In genomic region chr2:44352885-44353284, GRCm38 (mm10) we compare ENCODE assay signal across 31 mouse cellular contexts.
A peak's percentile ranks its signal among the peaks of the same experiment; 100 is the strongest.
DNase-seq lines count a peak whose midpoint lies in the region; ATAC-seq and TF ChIP-seq lines count a peak whose summit lies in the region.
"Had no signal": no experiment of that assay in that cellular context is flagged by ENCODE, and none has a peak within 500 bp of the region (broad histone marks: within the 10 kb centered on the region; RNA-seq: fewer than 3 reads in every experiment).

No protein-coding gene starts in this region.

- no peaks in the 10 kb centered on the region for H3K9me3 ChIP-seq in MEL (replicated peaks; ENCODE audit: insufficient read depth, low read length)
- no peaks in the 10 kb centered on the region for H3K9me3 ChIP-seq in midbrain, embryonic 15.5 days
- H3K9me3 ChIP-seq: embryonic facial prominence, embryonic 12.5 days; hindbrain, embryonic 12.5 days; midbrain, embryonic 12.5 days had no signal

- H3K27ac ChIP-seq in MEL (ENCODE audit: control insufficient read depth, low read depth, low read length) = peak overlapping the region; percentile 89
- H3K27ac ChIP-seq in midbrain, embryonic 15.5 days = no peak overlapping the region
- H3K27ac ChIP-seq: embryonic facial prominence, embryonic 12.5 days; hindbrain, embryonic 12.5 days; hindbrain, postnatal 0 days; kidney, postnatal 0 days; macrophage; midbrain, embryonic 12.5 days had no signal

- peak; percentile 14; the same call in 1 of the 2 replicates for ATAC-seq in megakaryocyte progenitor cell, adult 5-6 weeks (replicated peaks; ENCODE audit: poor library complexity)
- ATAC-seq in midbrain, embryonic 15.5 days (replicated peaks) = no peak
- ATAC-seq: forebrain, embryonic 14.5 days; hindbrain, postnatal 0 days; intestine, embryonic 16.5 days; Patski had no signal

- DNase-seq in 416B (ENCODE audit: low read depth) (peak; percentile 14), MEL (ENCODE audit: low read depth, low spot score) (peak; percentile 83)
- DNase-seq in induced T-regulatory cell, adult 2 months (ENCODE audit: low read depth) = peak; percentile 21
- DNase-seq in cerebellum, postnatal 10 days = no peak
- no peak for DNase-seq in embryo, embryonic 10.5 days (ENCODE audit: low spot score)
- DNase-seq: adrenal gland, postnatal 36 days; B cell, adult 2 months; cerebellum, adult 2 months; cerebellum, postnatal 25 days; embryo, embryonic 11 days; gastrocnemius, postnatal 14 days; heart, postnatal 36 days; kidney, adult 8-10 months; kidney, postnatal 4 days; layer of hippocampus, postnatal 36 days; left cerebral cortex, postnatal 4 days; lung, adult 18-20 months; lung, postnatal 10 days; thymus, postnatal 4 days had no signal

- peaks cover 6 to 9% of the 10 kb centered on the region in 2 experiments for H3K4me1 ChIP-seq in MEL (ENCODE audit: control insufficient read depth in 1 of 2, insufficient read depth in 2 of 2, low read length in 2 of 2)
- H3K4me1 ChIP-seq in midbrain, embryonic 15.5 days = no peaks in the 10 kb centered on the region
- H3K4me1 ChIP-seq: hindbrain, embryonic 12.5 days; midbrain, embryonic 12.5 days had no signal

- TF ChIP-seq EP300 in MEL (IDR thresholded peaks at IDR 0.05; ENCODE audit: low read depth in 1 of 2, low read length in 2 of 2) = peak; percentile 84 to 91

- no peaks in the 10 kb centered on the region for H3K79me2 ChIP-seq in MEL (ENCODE audit: control insufficient read depth, insufficient read depth, low read length, poor library complexity)

- WGBS in midbrain, embryonic 15.5 days = 86% methylated on average over 7 of the region's 7 CpGs

- no peak for TF ChIP-seq POLR2A in MEL (IDR thresholded peaks at IDR 0.05; ENCODE audit: control insufficient read depth in 1 of 2, insufficient read depth in 1 of 2, low read depth in 1 of 2, low read length in 2 of 2, poor library complexity in 1 of 2)

- H3K4me3 ChIP-seq in MEL (ENCODE audit: control insufficient read depth in 1 of 2, insufficient read depth in 1 of 2, low read depth in 2 of 2, low read length in 2 of 2) = peak overlapping the region; percentile 29 to 30; a peak in 3 of 4 replicates
- no peak overlapping the region for H3K4me3 ChIP-seq in midbrain, embryonic 15.5 days
- H3K4me3 ChIP-seq: embryonic facial prominence, embryonic 12.5 days; hindbrain, embryonic 12.5 days; midbrain, embryonic 12.5 days had no signal

- no peak for TF ChIP-seq CTCF in MEL (IDR thresholded peaks at IDR 0.05 in 2 of 3, conservative IDR thresholded peaks at IDR 0.05 in 1 of 3; ENCODE audit: control insufficient read depth in 1 of 3, insufficient read depth in 1 of 3, low read depth in 2 of 3, low read length in 3 of 3, poor library complexity in 1 of 3, severe bottlenecking in 1 of 3)

- no peaks in the 10 kb centered on the region for H3K27me3 ChIP-seq in MEL (ENCODE audit: control insufficient read depth in 1 of 2, insufficient read depth in 2 of 2, low read length in 2 of 2)
- no peaks in the 10 kb centered on the region for H3K27me3 ChIP-seq in midbrain, embryonic 15.5 days (replicated peaks)
- H3K27me3 ChIP-seq: hindbrain, embryonic 12.5 days; midbrain, embryonic 12.5 days had no signal

- no peak; the same call in 1 of the 2 replicates for TF ChIP-seq RAD21 in MEL (IDR thresholded peaks at IDR 0.05; ENCODE audit: low read depth, low read length)

- H3K9ac ChIP-seq in MEL (ENCODE audit: control insufficient read depth, low read depth, low read length, poor library complexity, severe bottlenecking) = peak overlapping the region; percentile 51
- H3K9ac ChIP-seq in midbrain, embryonic 15.5 days = no peak overlapping the region
- H3K9ac ChIP-seq: embryonic facial prominence, embryonic 12.5 days; hindbrain, embryonic 12.5 days; midbrain, embryonic 12.5 days had no signal

- no peak overlapping the region for H3K4me2 ChIP-seq in midbrain, embryonic 15.5 days
- H3K4me2 ChIP-seq: embryonic facial prominence, embryonic 12.5 days; heart, embryonic 11.5 days; hindbrain, embryonic 12.5 days; midbrain, embryonic 12.5 days had no signal

- H3K36me3 ChIP-seq in MEL (ENCODE audit: control insufficient read depth in 1 of 2, insufficient read depth in 2 of 2, low read length in 2 of 2) = peaks cover 0 to 19% of the 10 kb centered on the region in 2 experiments; a peak in 2 of 4 replicates
- H3K36me3 ChIP-seq in midbrain, embryonic 15.5 days (replicated peaks) = no peaks in the 10 kb centered on the region
- H3K36me3 ChIP-seq: embryonic facial prominence, embryonic 12.5 days; hindbrain, embryonic 12.5 days; midbrain, embryonic 12.5 days had no signal

TF ChIP-seq in MEL, 35 proteins besides CTCF, POLR2A, EP300 and RAD21:
- TF ChIP-seq JUND (IDR thresholded peaks at IDR 0.05; ENCODE audit: low read depth, low read length) = 0 out of 2 replicates have a peak, but pooled peaks have one; percentile 36
- no peak for TF ChIP-seq E2F4 (IDR thresholded peaks at IDR 0.05; ENCODE audit: borderline replicate concordance, low read depth, low read length)
- no peak for TF ChIP-seq MAZ (IDR thresholded peaks at IDR 0.05; ENCODE audit: low read depth, low read length)
- TF ChIP-seq TAL1 (IDR thresholded peaks at IDR 0.05; ENCODE audit: low read length) = no peak
- TF ChIP-seq POLR2AphosphoS5 (IDR thresholded peaks at IDR 0.05; ENCODE audit: borderline replicate concordance, low read depth, low read length) = no peak
- TF ChIP-seq ELF1 (IDR thresholded peaks at IDR 0.05; ENCODE audit: low read depth, low read length) = 0 out of 2 replicates have a peak, but pooled peaks have one; percentile 41
- TF ChIP-seq MYB (IDR thresholded peaks at IDR 0.05; ENCODE audit: low read depth, low read length) = peak; percentile 60
- TF ChIP-seq POLR2AphosphoS2 (IDR thresholded peaks at IDR 0.05; ENCODE audit: low read length) = no peak
- TF ChIP-seq GATA1 (IDR thresholded peaks at IDR 0.05; ENCODE audit: low read depth, low read length) = peak; percentile 87
- no peak for TF ChIP-seq HCFC1 (IDR thresholded peaks at IDR 0.05; ENCODE audit: low read depth, low read length)
- TF ChIP-seq MXI1 (IDR thresholded peaks at IDR 0.05; ENCODE audit: low read depth, low read length) = no peak; the same call in 1 of the 2 replicates
- TF ChIP-seq ZNF384 (IDR thresholded peaks at IDR 0.05; ENCODE audit: low read depth, low read length) = no peak
- peak; percentile 65 for TF ChIP-seq TCF12 (IDR thresholded peaks at IDR 0.05; ENCODE audit: low read depth, low read length)
- TF ChIP-seq USF1 (IDR thresholded peaks at IDR 0.05; ENCODE audit: low read depth, low read length) = no peak
- TF ChIP-seq ZC3H11A (IDR thresholded peaks at IDR 0.05; ENCODE audit: low read depth, low read length) = no peak
- TF ChIP-seq MAFK (IDR thresholded peaks at IDR 0.05; ENCODE audit: borderline replicate concordance, low read depth, low read length) = no peak
- TF ChIP-seq MYC (IDR thresholded peaks at IDR 0.05; ENCODE audit: low read depth, low read length) = no peak
- TF ChIP-seq SMC3 (IDR thresholded peaks at IDR 0.05; ENCODE audit: low read depth, low read length) = no peak
- peak; percentile 83 for TF ChIP-seq ETS1 (IDR thresholded peaks at IDR 0.05; ENCODE audit: low read depth, low read length)
- no peak for TF ChIP-seq CHD1 (IDR thresholded peaks at IDR 0.05; ENCODE audit: low read depth, low read length)
- TF ChIP-seq MEF2A (IDR thresholded peaks at IDR 0.05; ENCODE audit: extremely low read depth, insufficient replicate concordance, low read depth, low read length, poor library complexity, severe bottlenecking) = no peak
- no peak for TF ChIP-seq GABPA (IDR thresholded peaks at IDR 0.05; ENCODE audit: low read depth, low read length)
- TF ChIP-seq ZMIZ1 (IDR thresholded peaks at IDR 0.05; ENCODE audit: low read depth, low read length) = no peak
- no peak for TF ChIP-seq NRF1 (IDR thresholded peaks at IDR 0.05; ENCODE audit: insufficient read depth, low read depth, low read length, poor library complexity, severe bottlenecking)
- peak; percentile 43; the same call in 1 of the 2 replicates for TF ChIP-seq SIN3A (IDR thresholded peaks at IDR 0.05; ENCODE audit: low read length)
- no peak for TF ChIP-seq NELFE (IDR thresholded peaks at IDR 0.05; ENCODE audit: low read depth, low read length)
- TF ChIP-seq CHD2 (IDR thresholded peaks at IDR 0.05; ENCODE audit: low read length) = no peak
- no peak for TF ChIP-seq KAT2A (conservative IDR thresholded peaks at IDR 0.05; ENCODE audit: low read depth, low read length)
- 0 out of 2 replicates have a peak, but pooled peaks have one; percentile 14 for TF ChIP-seq TBP (IDR thresholded peaks at IDR 0.05; ENCODE audit: low read depth, low read length)
- peak; percentile 58; the same call in 1 of the 2 replicates for TF ChIP-seq RCOR1 (IDR thresholded peaks at IDR 0.05; ENCODE audit: low read depth, low read length)
- TF ChIP-seq MAX (IDR thresholded peaks at IDR 0.05; ENCODE audit: low read length) = peak; percentile 41; the same call in 1 of the 2 replicates
- no peak for TF ChIP-seq ZKSCAN1 (IDR thresholded peaks at IDR 0.05; ENCODE audit: low read depth, low read length)
- no peak for TF ChIP-seq UBTF (IDR thresholded peaks at IDR 0.05; ENCODE audit: borderline replicate concordance, insufficient read depth, low read depth, low read length)
- TF ChIP-seq USF2 (IDR thresholded peaks at IDR 0.05; ENCODE audit: borderline replicate concordance in 1 of 2, insufficient read depth in 1 of 2, low read depth in 1 of 2, low read length in 2 of 2) = no peak
- TF ChIP-seq BHLHE40 (IDR thresholded peaks at IDR 0.05; ENCODE audit: borderline replicate concordance, low read depth, low read length) = no peak

Comparison
In these comparisons a context has a peak if more than half of its experiments do, and no peak if none do; other contexts are left out.
1. DNase-seq: peak in 416B (single experiment), MEL (single experiment) and induced T-regulatory cell, adult 2 months (single experiment); none in cerebellum, postnatal 10 days (0 of 2) and embryo, embryonic 10.5 days (single experiment).